Mouse (Mus musculus) lung, postnatal 0 days (tissue): ENCODE measurements around the gene Slc15a1. TPM values are rescaled to one million over a fixed set of nuclear protein-coding genes. Genes with fewer than 3 reads are reported as not detected.

ENCODE experiments used
- ATAC-seq: fragments of 200-750 bp; cut with Nextera tagmentation; 2 replicates; pipeline ENCODE4 v1.8.0; 2017; ENCODE audit warnings: moderate library complexity
- DNase-seq: peaks from one replicate; pipeline ENCODE4 v3.0.0-alpha.2; 2016; ENCODE audit warnings: low spot score
- H3K27ac ChIP-seq: fragments of 300-500 bp; sonication (generic); 2 replicates; pipeline ENCODE4 v1.5.1; 2014; ENCODE audit warnings: antibody characterized with exemption, mild to moderate bottlenecking, low read length, mixed read lengths
- H3K27me3 ChIP-seq: fragments of 300-500 bp; sonication (generic); replicated peaks from 2 replicates; pipeline ENCODE4 v1.6.1; 2014; ENCODE audit warnings: low read length, mixed read lengths; ENCODE audit not compliant: insufficient read depth
- H3K36me3 ChIP-seq: fragments of 300-500 bp; sonication (generic); 2 replicates; pipeline ENCODE4 v1.6.1; 2014; ENCODE audit warnings: low read length, mixed read lengths; ENCODE audit not compliant: insufficient read depth
- H3K4me1 ChIP-seq: fragments of 300-500 bp; sonication (generic); 2 replicates; pipeline ENCODE4 v1.6.1; 2014; ENCODE audit warnings: antibody characterized with exemption, low read depth, low read length, mixed read lengths; ENCODE audit not compliant: insufficient read depth
- H3K4me2 ChIP-seq: fragments of 300-500 bp; sonication (generic); replicated peaks from 2 replicates; pipeline ENCODE4 v1.6.1; 2014; ENCODE audit warnings: low read depth, mild to moderate bottlenecking, low read length, moderate library complexity, mixed read lengths
- H3K4me3 ChIP-seq: fragments of 300-500 bp; sonication (generic); 2 replicates; pipeline ENCODE4 v1.5.1; 2014; ENCODE audit warnings: low read depth, low read length
- H3K9ac ChIP-seq: fragments of 300-500 bp; sonication (generic); replicated peaks from 2 replicates; pipeline ENCODE4 v1.6.1; 2014; ENCODE audit warnings: low read depth, mild to moderate bottlenecking
- H3K9me3 ChIP-seq: fragments of 300-500 bp; sonication (generic); 2 replicates; pipeline ENCODE4 v1.6.1; 2016; ENCODE audit warnings: low read length, mixed read lengths
- CTCF ChIP-seq: IDR thresholded peaks from 2 replicates; pipeline ENCODE4 v1.5.1; 2016; ENCODE audit warnings: antibody characterized with exemption, mild to moderate bottlenecking
- EP300 ChIP-seq: IDR thresholded peaks from 2 replicates; pipeline ENCODE4 v1.6.1; 2016; ENCODE audit warnings: antibody characterized with exemption, mild to moderate bottlenecking, control low read depth
- WGBS: fragments of 180-500 bp; shearing (Covaris S2); extraction: QIAGEN DNeasy Blood & Tissue Kit; methylation state at CpG from one replicate; pipeline ENCODE4 v1.1.7; 2014; 5-methylcytosine and 5-hydroxymethylcytosine counted together
- polyA plus RNA-seq: library from polyadenylated mRNA; unstranded; fragments of >200 nt; fragmentation: Nextera tagmentation; extraction: Ambion mirVana; gene quantifications from 2 replicates; pipeline ENCODE4 v1.2.1, GENCODE M21; 2015

The Slc15a1 gene
- polyA plus RNA-seq, 1 experiment from 2014 or later = 0.98 TPM

GRCm38 (mm10) chr14:121521709-121522108 lies 16.7 kb upstream of the Slc15a1 start:
- Histone ChIP-seq H3K4me1 (peaks cover 10% of the 10 kb centered on the region; the same call in 1 of the 2 replicates), H3K9ac (no peak overlapping the region), H3K4me2 (no peak overlapping the region), H3K4me3 (no peak overlapping the region), H3K27me3 (no peaks in the 10 kb centered on the region), H3K9me3 (no peaks in the 10 kb centered on the region), H3K36me3 (no peaks in the 10 kb centered on the region), H3K27ac (no peak overlapping the region)
- 28% methylated on average over 4 of the region's 4 CpGs for WGBS
- ATAC-seq = peak; percentile 40; the same call in 1 of the 2 replicates
- DNase-seq = peak; percentile 48
- no peak for TF ChIP-seq EP300
- TF ChIP-seq CTCF = no peak

GRCm38 (mm10) chr14:121516881-121517280 lies 11.8 kb upstream of the Slc15a1 start:
- 75% methylated on average over 5 of the region's 5 CpGs for WGBS
- DNase-seq (no peak), ATAC-seq (no peak)
- H3K36me3 ChIP-seq = no peaks in the 10 kb centered on the region
- H3K9me3 ChIP-seq = no peaks in the 10 kb centered on the region
- H3K4me3 ChIP-seq = no peak overlapping the region
- H3K4me2 ChIP-seq = no peak overlapping the region
- TF ChIP-seq CTCF (no peak), EP300 (no peak)
- H3K9ac ChIP-seq = no peak overlapping the region
- H3K27ac ChIP-seq = no peak overlapping the region
- H3K4me1 ChIP-seq = peaks cover 7% of the 10 kb centered on the region; the same call in 1 of the 2 replicates
- no peaks in the 10 kb centered on the region for H3K27me3 ChIP-seq

- DNase-seq = no peak
- Histone ChIP-seq H3K4me2 (no peak overlapping the region), H3K36me3 (no peaks in the 10 kb centered on the region), H3K9me3 (no peaks in the 10 kb centered on the region), H3K27me3 (no peaks in the 10 kb centered on the region; the same call in 1 of the 2 replicates), H3K4me1 (no peaks in the 10 kb centered on the region), H3K9ac (no peak overlapping the region), H3K4me3 (no peak overlapping the region), H3K27ac (no peak overlapping the region)
- no peak for ATAC-seq
- 38% methylated on average over 2 of the region's 2 CpGs for WGBS
- TF ChIP-seq CTCF = no peak
- no peak for TF ChIP-seq EP300
Measured at GRCm38 (mm10) chr14:121508929-121509328, 3.9 kb upstream of the Slc15a1 start.

GRCm38 (mm10) chr14:121506336-121506735 lies 1.3 kb upstream of the Slc15a1 start:
- 20% methylated on average over 6 of the region's 6 CpGs for WGBS
- TF ChIP-seq CTCF = no peak; the same call in 1 of the 2 replicates
- no peak for TF ChIP-seq EP300
- no peak overlapping the region for H3K4me2 ChIP-seq
- no peak overlapping the region for H3K9ac ChIP-seq
- no peaks in the 10 kb centered on the region for H3K9me3 ChIP-seq
- DNase-seq (no peak), ATAC-seq (0 out of 2 replicates have a peak, but pooled peaks have one; percentile 26)
- no peaks in the 10 kb centered on the region; the same call in 1 of the 2 replicates for H3K27me3 ChIP-seq
- H3K36me3 ChIP-seq = no peaks in the 10 kb centered on the region
- no peak overlapping the region for H3K27ac ChIP-seq
- no peak overlapping the region for H3K4me3 ChIP-seq
- no peaks in the 10 kb centered on the region for H3K4me1 ChIP-seq

GRCm38 (mm10) chr14:121505485-121505860 lies 421 bp upstream of the Slc15a1 start:
- Histone ChIP-seq H3K27me3 (no peaks in the 10 kb centered on the region; the same call in 1 of the 2 replicates), H3K27ac (no peak overlapping the region), H3K9ac (no peak overlapping the region), H3K4me2 (peak overlapping the region; percentile 56; the same call in 1 of the 2 replicates), H3K4me1 (no peaks in the 10 kb centered on the region), H3K4me3 (peak overlapping the region; percentile 16), H3K36me3 (no peaks in the 10 kb centered on the region), H3K9me3 (no peaks in the 10 kb centered on the region)
- no peak for DNase-seq
- WGBS = 32% methylated on average over 9 of the region's 9 CpGs
- no peak for TF ChIP-seq EP300
- TF ChIP-seq CTCF = no peak
- ATAC-seq = no peak

- 42% methylated on average over 2 of the region's 2 CpGs for WGBS
- Histone ChIP-seq H3K4me3 (no peak overlapping the region), H3K27ac (no peak overlapping the region), H3K9ac (no peak overlapping the region), H3K27me3 (no peaks in the 10 kb centered on the region; the same call in 1 of the 2 replicates), H3K9me3 (no peaks in the 10 kb centered on the region), H3K36me3 (no peaks in the 10 kb centered on the region), H3K4me1 (no peaks in the 10 kb centered on the region), H3K4me2 (no peak overlapping the region)
- TF ChIP-seq EP300 (no peak), CTCF (no peak)
- ATAC-seq (0 out of 2 replicates have a peak, but pooled peaks have one; percentile 8), DNase-seq (no peak)
Measured at GRCm38 (mm10) chr14:121500577-121500976, 4.5 kb downstream of the Slc15a1 start.

- ATAC-seq (peak; percentile 55), DNase-seq (peak; percentile 55)
- H3K9me3 ChIP-seq = no peaks in the 10 kb centered on the region
- no peak overlapping the region for H3K4me3 ChIP-seq
- TF ChIP-seq EP300 (no peak), CTCF (no peak)
- no peaks in the 10 kb centered on the region for H3K27me3 ChIP-seq
- H3K4me2 ChIP-seq = no peak overlapping the region
- no peak overlapping the region for H3K9ac ChIP-seq
- no peak overlapping the region for H3K27ac ChIP-seq
- no peaks in the 10 kb centered on the region for H3K36me3 ChIP-seq
- H3K4me1 ChIP-seq = no peaks in the 10 kb centered on the region
- 19% methylated on average over 1 of the region's 1 CpGs for WGBS
Measured at GRCm38 (mm10) chr14:121499769-121500168, 5.3 kb downstream of the Slc15a1 start.
